Mouse (Mus musculus) lung, postnatal 0 days (tissue): ENCODE data around the gene Kcnq1.

Experiments used
- CTCF ChIP-seq: IDR thresholded peaks from 2 replicates; pipeline ENCODE4 v1.5.1; 2016; ENCODE audit warnings: antibody characterized with exemption, mild to moderate bottlenecking
- EP300 ChIP-seq: IDR thresholded peaks from 2 replicates; pipeline ENCODE4 v1.6.1; 2016; ENCODE audit warnings: antibody characterized with exemption, mild to moderate bottlenecking, control low read depth

- TF ChIP-seq CTCF: no peak
- no peak for TF ChIP-seq EP300
Observed at GRCm38 (mm10) chr7:143320367-143320766, 214.2 kb downstream of the Kcnq1 start.
